Mouse (Mus musculus) embryo, embryonic 9.5 days (tissue): ENCODE results near the gene Rasip1.

ENCODE experiments used
- DNase-seq: peaks from one replicate; pipeline ENCODE4 v3.0.0-alpha.2; 2017; ENCODE audit errors: extremely low spot score

The Rasip1 gene

DNA sequence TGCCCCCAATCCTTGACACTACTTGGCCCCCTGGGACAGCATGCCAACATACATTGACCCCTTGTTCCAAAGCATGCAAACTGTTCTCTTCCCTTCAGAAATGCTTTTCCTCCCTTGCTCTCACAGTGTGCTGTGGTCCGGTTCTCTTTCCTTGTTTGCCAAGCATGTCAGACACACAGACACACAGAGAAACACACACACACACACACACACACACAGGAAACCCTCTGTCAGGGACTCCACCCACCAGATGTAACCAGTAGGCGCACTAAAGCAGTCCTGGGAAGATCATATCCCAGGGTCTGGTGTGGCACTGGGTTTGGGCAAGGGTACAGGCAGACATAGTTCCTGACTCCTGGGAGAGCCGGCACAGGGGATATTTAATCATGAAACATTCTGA lies 59.6 kb downstream of the Rasip1 start:
- no peak for DNase-seq
